Mouse (Mus musculus) heart, embryonic 13.5 days (tissue): ENCODE results near the gene Zswim8. TPM values are rescaled to one million over a fixed set of nuclear protein-coding genes. Genes with fewer than 3 reads are reported as not detected.

ENCODE experiments used
- microRNA-seq: library from miRNA; unstranded; fragments of <30 nt; microRNA quantifications from one replicate; pipeline ENCODE4, GENCODE M21; 2016
- polyA plus RNA-seq: library from polyadenylated mRNA; unstranded; fragments of >200 nt; fragmentation: Nextera tagmentation; extraction: Ambion mirVana; gene quantifications from 2 replicates; pipeline ENCODE4 v1.2.1, GENCODE M21; 2015

The Zswim8 gene
- polyA plus RNA-seq, 1 experiment from 2014 or later = 23.4 TPM

Small RNA genes within 50 kb of the gene (microRNA-seq; reads per million reads assigned to microRNA genes)
- not detected for gene Mir6946

Other genes starting within 250 kb of the Zswim8 start
- gene Anxa7, start 227.4 kb upstream of the Zswim8 start, polyA plus RNA-seq = 37.1 and 39.8 TPM in 2 replicates
- 0.55 and 0.56 TPM in 2 replicates for gene Mss51, start 210.7 kb upstream of the Zswim8 start, polyA plus RNA-seq
- gene Ppp3cb, start 161.0 kb upstream of the Zswim8 start, polyA plus RNA-seq = 29.3 and 33.0 TPM in 2 replicates
- 3.9 and 5.5 TPM in 2 replicates for gene Usp54, start 66.5 kb upstream of the Zswim8 start, polyA plus RNA-seq
- 14.3 and 19.2 TPM in 2 replicates for gene Myoz1, start 51.0 kb upstream of the Zswim8 start, polyA plus RNA-seq
- 131 and 134 TPM in 2 replicates for gene Synpo2l, start 39.2 kb upstream of the Zswim8 start, polyA plus RNA-seq
- gene Sec24c, start 33.2 kb upstream of the Zswim8 start, polyA plus RNA-seq = 68.8 and 69.5 TPM in 2 replicates
- 15.3 and 17.4 TPM in 2 replicates for gene Fut11, start 12.6 kb upstream of the Zswim8 start, polyA plus RNA-seq
- gene Chchd1, start 4.5 kb upstream of the Zswim8 start, polyA plus RNA-seq = 199 and 200 TPM in 2 replicates
- gene Ndst2, start 27.0 kb downstream of the Zswim8 start, polyA plus RNA-seq = 13.8 and 14.9 TPM in 2 replicates
- 55.0 and 60.2 TPM in 2 replicates for gene Camk2g, start 86.5 kb downstream of the Zswim8 start, polyA plus RNA-seq
- gene Plau, start 129.1 kb downstream of the Zswim8 start, polyA plus RNA-seq = 1.4 and 2.3 TPM in 2 replicates
- gene Vcl, start 221.8 kb downstream of the Zswim8 start, polyA plus RNA-seq = 67.1 and 69.8 TPM in 2 replicates